Mouse (Mus musculus) macrophage (primary cell): ENCODE results near the gene Tekt3. TPM values are rescaled to one million over a fixed set of nuclear protein-coding genes. Genes with fewer than 3 reads are reported as not detected.

Experiments used
- H3K27ac ChIP-seq: fragments of 350-480 bp; formaldehyde crosslinking; 2 replicates; pipeline ENCODE4 v1.9.0; 2021
- H3K36me3 ChIP-seq: fragments of 350-480 bp; formaldehyde crosslinking; 2 replicates; pipeline ENCODE4 v1.9.0; 2021; ENCODE audit errors: inconsistent target
- H3K4me3 ChIP-seq: fragments of 350-480 bp; formaldehyde crosslinking; 2 replicates; pipeline ENCODE4 v1.9.0; 2021; ENCODE audit errors: inconsistent target
- H3K79me2 ChIP-seq: fragments of 350-480 bp; formaldehyde crosslinking; 2 replicates; pipeline ENCODE4 v1.9.0; 2021; ENCODE audit errors: inconsistent target
- WGBS: methylation state at CpG from one replicate; pipeline ENCODE4 v1.1.7; 2026; ENCODE audit warnings: inconsistent platforms; ENCODE audit not compliant: missing documents; 5-methylcytosine and 5-hydroxymethylcytosine counted together
- polyA plus RNA-seq: library from polyadenylated mRNA; stranded (reverse); fragments of 250-400 nt; gene quantifications from 3 replicates; pipeline ENCODE4 v1.2.4, GENCODE M21; 2018; ENCODE audit warnings: inconsistent platforms
- total RNA-seq, 78 experiments: library from RNA; depleted of rRNA; stranded (reverse); fragments of 250-400 nt; gene quantifications; 1 replicate in 9 of 78; 2 replicates in 24 of 78; 3 replicates in 43 of 78; 4 replicates in 2 of 78; pipeline ENCODE4 v1.2.4; 2018; ENCODE audit warnings: inconsistent platforms in 56 of 78

Gene Tekt3
- not detected for total RNA-seq (2018; cell fraction: chromatin; rRNA removed)
- total RNA-seq (2018; cell fraction: cytosol; rRNA removed) = not detected
- not detected for total RNA-seq (2018; cell fraction: nucleus; rRNA removed)
- polyA plus RNA-seq = not detected in 3 replicates

GRCm38 (mm10) chr11:63061446-63061845, at the start of gene Tekt3:
TSS of gene Tekt3 (plus strand) at chr11:63061654.
- Histone ChIP-seq H3K79me2 (no peaks in the 10 kb centered on the region), H3K4me3 (no peak within 1 kb of the TSS), H3K36me3 (no peaks in the 10 kb centered on the region), H3K27ac (peak within 1 kb of the TSS; percentile 54)
- WGBS = 68% methylated on average over 17 of the region's 17 CpGs

- H3K79me2 ChIP-seq = no peaks in the 10 kb centered on the region
- 92% methylated on average over 6 of the region's 6 CpGs for WGBS
- H3K4me3 ChIP-seq = no peak overlapping the region
- no peaks in the 10 kb centered on the region for H3K36me3 ChIP-seq
- H3K27ac ChIP-seq = no peak overlapping the region
These were observed 43.9 kb upstream of the Tekt3 start for GRCm38 (mm10) chr11:63017327-63018082.

GRCm38 (mm10) chr11:63018083-63018622, 43.3 kb upstream of the Tekt3 start:
- H3K4me3 ChIP-seq = no peak overlapping the region
- no peaks in the 10 kb centered on the region for H3K79me2 ChIP-seq
- WGBS = 92% methylated on average over 6 of the region's 6 CpGs
- no peaks in the 10 kb centered on the region for H3K36me3 ChIP-seq
- no peak overlapping the region for H3K27ac ChIP-seq

GRCm38 (mm10) chr11:63020633-63021032, 40.8 kb upstream of the Tekt3 start:
- Histone ChIP-seq H3K79me2 (no peaks in the 10 kb centered on the region), H3K36me3 (no peaks in the 10 kb centered on the region), H3K27ac (peak overlapping the region; percentile 79), H3K4me3 (no peak overlapping the region)

GRCm38 (mm10) chr11:63021141-63021806, 40.2 kb upstream of the Tekt3 start:
- Histone ChIP-seq H3K4me3 (no peak overlapping the region), H3K79me2 (no peaks in the 10 kb centered on the region), H3K36me3 (no peaks in the 10 kb centered on the region), H3K27ac (peak overlapping the region; percentile 79)
- 96% methylated on average over 5 of the region's 5 CpGs for WGBS

- no peak overlapping the region for H3K4me3 ChIP-seq
- no peak overlapping the region for H3K27ac ChIP-seq
- no peaks in the 10 kb centered on the region for H3K36me3 ChIP-seq
- no peaks in the 10 kb centered on the region for H3K79me2 ChIP-seq
- WGBS = 94% methylated on average over 4 of the region's 5 CpGs
These were observed 38.0 kb upstream of the Tekt3 start for GRCm38 (mm10) chr11:63023461-63023860.

GRCm38 (mm10) chr11:63024136-63024535, 37.3 kb upstream of the Tekt3 start:
- WGBS = 100% methylated on average over 2 of the region's 2 CpGs
- no peak overlapping the region for H3K4me3 ChIP-seq
- no peak overlapping the region for H3K27ac ChIP-seq
- no peaks in the 10 kb centered on the region for H3K79me2 ChIP-seq
- no peaks in the 10 kb centered on the region for H3K36me3 ChIP-seq

GRCm38 (mm10) chr11:63025476-63025875, 36.0 kb upstream of the Tekt3 start:
- no peaks in the 10 kb centered on the region for H3K36me3 ChIP-seq
- H3K27ac ChIP-seq = no peak overlapping the region
- no peaks in the 10 kb centered on the region for H3K79me2 ChIP-seq
- 91% methylated on average over 6 of the region's 6 CpGs for WGBS
- H3K4me3 ChIP-seq = no peak overlapping the region

- no peak overlapping the region for H3K4me3 ChIP-seq
- H3K79me2 ChIP-seq = no peaks in the 10 kb centered on the region
These were observed 34.8 kb upstream of the Tekt3 start for GRCm38 (mm10) chr11:63026651-63027141.

GRCm38 (mm10) chr11:63028131-63028530, 33.3 kb upstream of the Tekt3 start:
- WGBS = 96% methylated on average over 3 of the region's 3 CpGs
- Histone ChIP-seq H3K27ac (no peak overlapping the region), H3K36me3 (no peaks in the 10 kb centered on the region), H3K4me3 (no peak overlapping the region), H3K79me2 (no peaks in the 10 kb centered on the region)

More at GRCm38 (mm10) chr11:63026651-63027141, 34.8 kb upstream of the Tekt3 start:
- Histone ChIP-seq H3K27ac (peak overlapping the region; percentile 66), H3K36me3 (no peaks in the 10 kb centered on the region)
- WGBS = 35% methylated on average over 9 of the region's 9 CpGs

- Histone ChIP-seq H3K4me3 (no peak overlapping the region), H3K79me2 (no peaks in the 10 kb centered on the region), H3K27ac (no peak overlapping the region), H3K36me3 (no peaks in the 10 kb centered on the region)
- 80% methylated on average over 4 of the region's 4 CpGs for WGBS
These were observed 32.2 kb upstream of the Tekt3 start for GRCm38 (mm10) chr11:63029148-63029714.

- Histone ChIP-seq H3K27ac (no peak overlapping the region), H3K79me2 (no peaks in the 10 kb centered on the region), H3K4me3 (no peak overlapping the region), H3K36me3 (no peaks in the 10 kb centered on the region)
- WGBS = 94% methylated on average over 6 of the region's 6 CpGs
These were observed 31.7 kb upstream of the Tekt3 start for GRCm38 (mm10) chr11:63029721-63030120.

GRCm38 (mm10) chr11:63035420-63036211, 25.8 kb upstream of the Tekt3 start:
- no peaks in the 10 kb centered on the region for H3K36me3 ChIP-seq
- WGBS = 92% methylated on average over 11 of the region's 11 CpGs

More at GRCm38 (mm10) chr11:63035420-63036211, 25.8 kb upstream of the Tekt3 start:
- Histone ChIP-seq H3K79me2 (no peaks in the 10 kb centered on the region), H3K4me3 (no peak overlapping the region), H3K27ac (no peak overlapping the region)
